Mouse (Mus musculus) ES-Bruce4 (cell line): Measurements from ENCODE around the gene Eral1. TPM values are rescaled to one million over a fixed set of nuclear protein-coding genes. Genes with fewer than 3 reads are reported as not detected.

Experiments
- H3K27ac ChIP-seq: 2 replicates; pipeline ENCODE4 v1.5.1; 2012; ENCODE audit warnings: low read length, inconsistent platforms; ENCODE audit not compliant: insufficient read depth
- H3K27me3 ChIP-seq: 2 replicates; pipeline ENCODE4 v1.6.1; 2012; ENCODE audit warnings: mild to moderate bottlenecking, low read length, inconsistent platforms; ENCODE audit not compliant: control insufficient read depth, poor library complexity, insufficient read depth, severe bottlenecking
- H3K36me3 ChIP-seq: 2 replicates; pipeline ENCODE4 v1.6.1; 2012; ENCODE audit warnings: inconsistent platforms, mild to moderate bottlenecking, low read length, moderate library complexity; ENCODE audit not compliant: control insufficient read depth, poor library complexity, insufficient read depth, severe bottlenecking
- H3K4me1 ChIP-seq: one replicate; pipeline ENCODE4 v1.8.1; 2011; ENCODE audit warnings: low read length; ENCODE audit not compliant: control insufficient read depth, insufficient read depth
- H3K4me3 ChIP-seq: 2 replicates; pipeline ENCODE4 v1.5.1; 2011; ENCODE audit warnings: low read depth, mild to moderate bottlenecking, low read length
- H3K9ac ChIP-seq: 2 replicates; pipeline ENCODE4 v1.6.1; 2012; ENCODE audit warnings: low read depth, mild to moderate bottlenecking, inconsistent platforms; ENCODE audit not compliant: poor library complexity, severe bottlenecking
- H3K9me3 ChIP-seq: replicated peaks from 2 replicates; pipeline ENCODE4 v1.6.1; 2012; ENCODE audit warnings: mild to moderate bottlenecking, low read length, inconsistent platforms; ENCODE audit not compliant: control insufficient read depth, poor library complexity, insufficient read depth, severe bottlenecking
- CTCF ChIP-seq: IDR thresholded peaks from one replicate; pipeline ENCODE4 v1.8.1; 2011; ENCODE audit warnings: low read depth, low read length
- EP300 ChIP-seq: IDR thresholded peaks from 2 replicates; pipeline ENCODE4 v1.6.1; 2011; ENCODE audit warnings: low read depth, low read length; ENCODE audit not compliant: insufficient read depth
- POLR2A ChIP-seq: IDR thresholded peaks from one replicate; pipeline ENCODE4 v1.8.1; 2011; ENCODE audit warnings: low read length; ENCODE audit not compliant: insufficient read depth
- polyA plus RNA-seq: library from polyadenylated mRNA; stranded (reverse); fragments of >200 nt; gene quantifications from 2 replicates; pipeline ENCODE4 v1.2.4, GENCODE M21; 2011; ENCODE audit warnings: low read depth; ENCODE audit not compliant: missing spikeins, insufficient read depth, insufficient read length

Gene Eral1
- polyA plus RNA-seq, 1 experiment = 24.0 TPM

GRCm38 (mm10) chr11:78121176-78121575 is 41.0 kb upstream of the Eral1 start:
- H3K9ac ChIP-seq = no peak overlapping the region
- no peak overlapping the region for H3K27ac ChIP-seq
- H3K36me3 ChIP-seq = no peaks in the 10 kb centered on the region
- no peaks in the 10 kb centered on the region for H3K4me1 ChIP-seq
- H3K27me3 ChIP-seq = no peaks in the 10 kb centered on the region
- H3K4me3 ChIP-seq = no peak overlapping the region
- TF ChIP-seq CTCF (no peak), EP300 (no peak), POLR2A (no peak)
- H3K9me3 ChIP-seq = no peaks in the 10 kb centered on the region

- Histone ChIP-seq H3K9ac (no peak overlapping the region), H3K27me3 (no peaks in the 10 kb centered on the region), H3K9me3 (no peaks in the 10 kb centered on the region), H3K4me1 (no peaks in the 10 kb centered on the region), H3K27ac (no peak overlapping the region), H3K4me3 (no peak overlapping the region), H3K36me3 (no peaks in the 10 kb centered on the region)
- TF ChIP-seq POLR2A (no peak), EP300 (no peak), CTCF (no peak)
These were observed 39.7 kb upstream of the Eral1 start for GRCm38 (mm10) chr11:78119898-78120297.

- Histone ChIP-seq H3K4me3 (no peak overlapping the region), H3K9ac (0 out of 2 replicates have a peak overlapping the region, but pooled peaks have one; percentile 24), H3K4me1 (no peaks in the 10 kb centered on the region), H3K9me3 (no peaks in the 10 kb centered on the region), H3K27ac (no peak overlapping the region), H3K36me3 (no peaks in the 10 kb centered on the region), H3K27me3 (no peaks in the 10 kb centered on the region)
- no peak for TF ChIP-seq CTCF
- TF ChIP-seq POLR2A = no peak
- TF ChIP-seq EP300 = no peak
These were observed 38.3 kb upstream of the Eral1 start for GRCm38 (mm10) chr11:78118467-78118866.

- peaks cover 1% of the 10 kb centered on the region for H3K4me1 ChIP-seq
- no peaks in the 10 kb centered on the region for H3K27me3 ChIP-seq
- peak overlapping the region; percentile 44; the same call in 1 of the 2 replicates for H3K4me3 ChIP-seq
- H3K9me3 ChIP-seq = no peaks in the 10 kb centered on the region
- H3K36me3 ChIP-seq = no peaks in the 10 kb centered on the region
- TF ChIP-seq POLR2A = no peak
- TF ChIP-seq EP300 = no peak
- TF ChIP-seq CTCF = no peak
- H3K27ac ChIP-seq = peak overlapping the region; percentile 66; the same call in 1 of the 2 replicates
- peak overlapping the region; percentile 86 for H3K9ac ChIP-seq
These were observed 35.9 kb upstream of the Eral1 start for GRCm38 (mm10) chr11:78116146-78116410.

- no peak for TF ChIP-seq EP300
- no peak for TF ChIP-seq POLR2A
- TF ChIP-seq CTCF = no peak
- H3K4me3 ChIP-seq = peak overlapping the region; percentile 77
These were observed 35.4 kb upstream of the Eral1 start for GRCm38 (mm10) chr11:78115367-78116145.

GRCm38 (mm10) chr11:78114676-78115366 is 34.6 kb upstream of the Eral1 start:
- H3K36me3 ChIP-seq = no peaks in the 10 kb centered on the region
- peak overlapping the region; percentile 77 for H3K4me3 ChIP-seq
- peaks cover 1% of the 10 kb centered on the region for H3K4me1 ChIP-seq
- peak overlapping the region; percentile 86 for H3K9ac ChIP-seq
- H3K27ac ChIP-seq = peak overlapping the region; percentile 60
- no peaks in the 10 kb centered on the region for H3K9me3 ChIP-seq
- TF ChIP-seq POLR2A = no peak
- no peak for TF ChIP-seq EP300
- H3K27me3 ChIP-seq = no peaks in the 10 kb centered on the region

More at GRCm38 (mm10) chr11:78115367-78116145, 35.4 kb upstream of the Eral1 start:
- Histone ChIP-seq H3K9me3 (no peaks in the 10 kb centered on the region), H3K36me3 (no peaks in the 10 kb centered on the region), H3K27ac (peak overlapping the region; percentile 66), H3K4me1 (peaks cover 1% of the 10 kb centered on the region), H3K9ac (peak overlapping the region; percentile 86), H3K27me3 (no peaks in the 10 kb centered on the region)
